Mouse (Mus musculus): ENCODE results near the gene Cgrrf1.

Gene Cgrrf1

GRCm38 (mm10) chr14:46885891-46886301 is 54.0 kb downstream of the Cgrrf1 start:
- no peak for DNase-seq (ENCODE audit: low read depth in 1 of 2, low spot score in 2 of 2)

- no peak for DNase-seq (ENCODE audit: low read depth in 1 of 2, low spot score in 2 of 2)
Measured at GRCm38 (mm10) chr14:46889096-46889495, 57.2 kb downstream of the Cgrrf1 start.

- DNase-seq (ENCODE audit: low read depth in 1 of 2, low spot score in 2 of 2), result no peak
Measured at GRCm38 (mm10) chr14:46893961-46894360, 62.0 kb downstream of the Cgrrf1 start.

GRCm38 (mm10) chr14:46897953-46898352 is 66.0 kb downstream of the Cgrrf1 start:
- no peak for DNase-seq (ENCODE audit: low read depth in 1 of 2, low spot score in 2 of 2)

- no peak for DNase-seq (ENCODE audit: low read depth in 1 of 2, low spot score in 2 of 2)
Measured at GRCm38 (mm10) chr14:46898626-46899025, 66.7 kb downstream of the Cgrrf1 start.

- DNase-seq (ENCODE audit: low read depth in 1 of 2, low spot score in 2 of 2), result no peak
Measured at GRCm38 (mm10) chr14:46902498-46903087, 70.7 kb downstream of the Cgrrf1 start.

All from monocyte, adult 2 months (primary cell).